Mouse (Mus musculus) C2C12 (cell line): Measurements from ENCODE around the gene Ech1. TPM values are rescaled to one million over a fixed set of nuclear protein-coding genes. Genes with fewer than 3 reads are reported as not detected.
A peak's percentile ranks its signal among the peaks of the same experiment; 100 is the strongest.
"Not testable (repeated sequence)": the region's sequence is repeated elsewhere in the genome, so short reads cannot be mapped to it uniquely, and the experiment has no call there.

Source experiments
- H3K27me3 ChIP-seq: one replicate; pipeline ENCODE4 v1.6.1; 2011; ENCODE audit not compliant: control insufficient read depth, insufficient read depth, insufficient read length
- H3K36me3 ChIP-seq: one replicate; pipeline ENCODE4 v1.6.1; 2011; ENCODE audit not compliant: control insufficient read depth, insufficient read depth
- H3K4me3 ChIP-seq: one replicate; pipeline ENCODE4 v1.5.1; 2011; ENCODE audit warnings: mild to moderate bottlenecking, control low read depth; ENCODE audit not compliant: poor library complexity, insufficient read depth, severe bottlenecking
- H3K79me2 ChIP-seq: one replicate; pipeline ENCODE4 v1.6.1; 2011; ENCODE audit not compliant: control insufficient read depth, insufficient read depth
- H3K79me3 ChIP-seq: one replicate; pipeline ENCODE4 v1.6.1; 2011; ENCODE audit warnings: low read depth, control low read depth
- H3ac ChIP-seq: one replicate; pipeline ENCODE3; 2011; ENCODE audit warnings: low read depth; ENCODE audit not compliant: control insufficient read depth, insufficient read length
- CEBPB ChIP-seq: IDR thresholded peaks from one replicate; pipeline ENCODE4 v1.6.1; 2011; ENCODE audit warnings: low read depth, mild to moderate bottlenecking, control low read depth, moderate library complexity
- CTCF ChIP-seq: IDR thresholded peaks from one replicate; pipeline ENCODE4 v1.5.1; 2011; ENCODE audit not compliant: control insufficient read depth, insufficient read depth, insufficient read length
- FOSL1 ChIP-seq: IDR thresholded peaks from one replicate; pipeline ENCODE4 v1.8.0; 2011; ENCODE audit warnings: mild to moderate bottlenecking, low read length; ENCODE audit not compliant: poor library complexity, insufficient read depth, severe bottlenecking
- MAX ChIP-seq: IDR thresholded peaks from one replicate; pipeline ENCODE4 v1.6.1; 2011; ENCODE audit warnings: mild to moderate bottlenecking, control low read depth
- MYOD1 ChIP-seq: IDR thresholded peaks from one replicate; pipeline ENCODE4 v1.6.1; 2011; ENCODE audit warnings: low read depth; ENCODE audit not compliant: control insufficient read depth, insufficient read length
- MYOG ChIP-seq: IDR thresholded peaks from one replicate; pipeline ENCODE4 v1.6.1; 2011; ENCODE audit not compliant: control insufficient read depth, insufficient read length; ENCODE audit errors: extremely low read depth
- USF1 ChIP-seq: IDR thresholded peaks from one replicate; pipeline ENCODE4 v1.6.1; 2011; ENCODE audit warnings: low read depth, mild to moderate bottlenecking, control low read depth, moderate library complexity
- polyA plus RNA-seq: library from polyadenylated mRNA; unstranded; fragments of >200 nt; fragmentation: generic; extraction: Trizol; gene quantifications from one replicate; pipeline ENCODE4 v1.2.1, GENCODE M21; 2012; ENCODE audit warnings: missing spikeins

Ech1 gene
- polyA plus RNA-seq, 1 experiment, result 106 TPM

DNA sequence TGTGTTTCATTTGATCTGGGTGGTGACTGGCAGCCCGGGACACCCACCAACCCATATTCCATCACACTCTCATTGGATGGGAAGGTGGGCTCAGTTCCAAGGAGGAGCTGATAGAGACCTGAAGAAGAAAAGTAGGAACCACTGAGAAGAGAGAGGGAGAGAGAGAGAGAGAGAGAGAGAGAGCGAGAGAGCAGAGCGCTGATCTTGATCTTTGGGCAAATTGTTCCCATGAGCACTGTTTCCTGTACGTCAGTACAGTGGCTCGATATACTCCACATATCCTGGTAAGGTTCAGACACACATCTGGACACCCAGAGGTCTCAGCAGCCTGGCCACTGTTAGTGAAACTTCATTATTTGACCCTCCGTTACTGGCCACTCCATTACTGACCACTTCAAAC, 38.5 kb downstream of the Ech1 start, which contains the start of gene Lgals7:
TSS of gene Lgals7 (plus strand) at position 314 of the 400 bp plus-strand sequence.
- TF ChIP-seq FOSL1 (no peak), MAX (no peak), MYOG (no peak), USF1 (no peak), CEBPB (no peak)
- H3K4me3 ChIP-seq, result no peak within 1 kb of the TSS

DNA sequence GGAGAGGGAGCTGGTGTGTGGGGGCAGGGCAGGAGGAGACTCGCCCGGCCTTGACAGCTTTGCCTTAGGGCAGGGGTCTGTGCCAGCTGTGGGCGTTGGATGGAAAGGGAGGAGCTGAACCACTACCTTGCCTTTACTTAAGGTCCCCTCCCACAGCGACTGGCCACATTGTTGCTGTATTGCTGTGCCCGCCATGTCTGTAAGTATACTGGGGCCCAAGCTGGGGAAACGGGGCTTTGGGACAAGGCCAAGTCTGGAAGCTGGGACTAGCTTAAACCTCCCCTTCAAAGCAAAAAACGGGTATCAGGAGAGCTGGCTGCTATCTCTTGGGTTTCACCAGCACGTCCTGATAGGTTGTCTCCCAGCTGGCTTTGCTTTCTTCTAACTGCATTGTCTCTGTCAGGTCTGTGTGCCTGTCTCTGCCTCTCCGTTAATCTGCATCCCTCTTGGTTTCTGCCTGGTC, 39.3 kb downstream of the Ech1 start:
- Histone ChIP-seq H3K79me2 (no peaks in the 10 kb centered on the region), H3K4me3 (no peak overlapping the region), H3ac (no peak overlapping the region), H3K79me3 (no peaks in the 10 kb centered on the region), H3K27me3 (no peaks in the 10 kb centered on the region), H3K36me3 (no peaks in the 10 kb centered on the region)
- TF ChIP-seq FOSL1 (no peak), CEBPB (no peak), MAX (no peak), MYOD1 (no peak), CTCF (no peak), USF1 (no peak), MYOG (no peak)

More for the DNA sequence above, 38.5 kb downstream of the Ech1 start, which contains the start of gene Lgals7:
- H3K79me3 ChIP-seq, result no peaks in the 10 kb centered on the region
- no peaks in the 10 kb centered on the region for H3K27me3 ChIP-seq
- H3K79me2 ChIP-seq, result no peaks in the 10 kb centered on the region
- no peak within 1 kb of the TSS for H3ac ChIP-seq
- no peaks in the 10 kb centered on the region for H3K36me3 ChIP-seq

GRCm38 (mm10) chr7:28865481-28866300, 40.7 kb downstream of the Ech1 start:
- Histone ChIP-seq H3K79me3 (no peaks in the 10 kb centered on the region), H3K36me3 (no peaks in the 10 kb centered on the region), H3ac (no peak overlapping the region), H3K27me3 (no peaks in the 10 kb centered on the region), H3K79me2 (no peaks in the 10 kb centered on the region), H3K4me3 (no peak overlapping the region)
- TF ChIP-seq MAX, result no peak
- TF ChIP-seq CEBPB, result no peak
- TF ChIP-seq FOSL1, result no peak
- TF ChIP-seq CTCF, result no peak
- TF ChIP-seq MYOG, result no peak
- no peak for TF ChIP-seq MYOD1
- no peak for TF ChIP-seq USF1

DNA sequence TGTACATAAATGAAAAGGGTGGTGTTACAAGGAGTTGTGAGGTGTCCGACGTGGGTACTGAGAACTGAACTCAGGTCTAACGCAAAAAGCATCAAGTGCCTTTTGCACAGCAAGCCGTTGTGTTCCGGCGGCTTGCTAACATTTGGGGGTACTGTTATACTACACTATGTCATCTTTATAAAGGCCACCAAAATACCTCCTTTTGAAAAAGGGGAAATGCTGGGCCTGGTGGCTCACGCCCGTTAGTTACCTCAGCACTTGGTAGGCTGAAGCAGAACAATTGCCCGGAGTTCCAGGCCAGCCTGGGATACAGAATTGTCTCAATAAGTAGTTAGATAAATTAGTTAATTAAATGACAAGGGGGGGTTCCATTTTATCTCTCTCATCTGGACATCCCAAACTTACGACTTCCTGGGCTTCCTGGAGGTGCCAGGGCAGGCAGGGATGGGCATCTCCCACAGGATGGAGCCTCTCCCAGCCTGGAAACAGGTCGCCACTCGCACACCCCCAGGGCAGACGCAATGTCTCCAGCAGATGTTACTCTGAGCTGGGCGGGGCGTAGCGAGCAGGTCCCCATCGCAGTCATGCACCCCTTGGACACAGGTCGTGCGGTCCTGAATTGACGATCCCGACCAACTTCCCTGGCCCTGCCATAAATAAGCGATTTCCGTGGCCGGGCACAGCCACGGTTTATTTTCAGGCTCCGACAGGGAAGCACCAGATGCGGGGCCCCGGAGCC, 41.9 kb downstream of the Ech1 start:
- Histone ChIP-seq H3K79me3 (no peaks in the 10 kb centered on the region), H3ac (no peak overlapping the region), H3K36me3 (no peaks in the 10 kb centered on the region), H3K27me3 (no peaks in the 10 kb centered on the region), H3K79me2 (no peaks in the 10 kb centered on the region), H3K4me3 (no peak overlapping the region)
- TF ChIP-seq USF1, result no peak
- no peak for TF ChIP-seq MYOG
- no peak for TF ChIP-seq MYOD1
- no peak for TF ChIP-seq CTCF
- no peak for TF ChIP-seq FOSL1
- no peak for TF ChIP-seq MAX
- no peak for TF ChIP-seq CEBPB

- TF ChIP-seq CTCF, result peak; percentile 66
- H3K27me3 ChIP-seq, H3K79me2 ChIP-seq, H3K4me3 ChIP-seq, H3K36me3 ChIP-seq, H3K79me3 ChIP-seq, H3ac ChIP-seq: not testable (repeated sequence)
These were observed 42.7 kb downstream of the Ech1 start for GRCm38 (mm10) chr7:28867508-28868340.
